Mouse (Mus musculus): ENCODE results near the gene Ddah2.

Gene Ddah2

DNA sequence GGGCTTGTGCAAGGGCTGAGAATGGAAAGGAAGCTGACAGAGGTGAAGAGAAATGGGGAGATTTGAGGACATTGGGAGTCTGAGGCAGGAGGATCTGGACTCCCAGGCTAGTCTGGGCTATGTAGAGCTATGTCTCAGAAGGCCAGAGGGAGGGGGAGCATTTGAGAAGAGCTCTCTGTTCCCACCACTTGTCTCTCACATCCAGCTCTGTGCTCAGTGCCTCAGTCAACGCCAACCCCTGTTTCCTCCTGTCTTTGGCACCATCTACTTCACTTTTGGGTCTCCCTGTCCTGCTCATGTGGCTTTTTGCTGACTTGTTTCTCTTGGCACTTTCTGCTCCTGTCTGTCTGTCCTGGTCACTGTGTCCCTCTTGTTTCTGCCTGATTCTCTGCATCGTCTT, 18.4 kb downstream of the Ddah2 start:
- in situ Hi-C loops (cut with MboI; ENCODE audit: low sequenced_read_pairs): no loop called here

DNA sequence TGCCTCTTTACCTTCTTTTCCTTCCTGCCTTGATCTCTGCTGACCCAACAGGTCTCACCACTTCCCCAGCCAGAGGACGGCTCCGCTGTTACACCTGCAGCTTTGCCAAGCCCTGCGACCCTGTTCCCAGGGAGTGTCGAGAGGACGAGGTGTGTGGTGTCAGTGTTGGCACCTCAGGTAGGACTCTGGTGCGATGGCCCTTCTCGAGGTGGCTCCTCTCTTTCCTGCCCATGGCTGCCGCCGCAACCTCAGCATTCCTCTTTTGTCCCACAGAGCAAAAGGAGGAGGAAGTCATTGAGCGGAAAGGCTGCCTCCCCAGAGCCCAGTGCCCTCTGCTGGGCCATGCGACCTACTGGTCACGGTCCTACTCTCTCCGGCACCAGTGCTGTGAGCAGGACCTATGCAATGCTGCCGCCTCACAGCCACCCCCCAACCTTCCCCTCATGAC, 19.0 kb downstream of the Ddah2 start, which contains the start of gene Ly6g6d:
TSS of gene Ly6g6d (minus strand) at position 280 of the 448 bp plus-strand sequence.
- in situ Hi-C loops (cut with MboI; ENCODE audit: low sequenced_read_pairs): no loop called here

DNA sequence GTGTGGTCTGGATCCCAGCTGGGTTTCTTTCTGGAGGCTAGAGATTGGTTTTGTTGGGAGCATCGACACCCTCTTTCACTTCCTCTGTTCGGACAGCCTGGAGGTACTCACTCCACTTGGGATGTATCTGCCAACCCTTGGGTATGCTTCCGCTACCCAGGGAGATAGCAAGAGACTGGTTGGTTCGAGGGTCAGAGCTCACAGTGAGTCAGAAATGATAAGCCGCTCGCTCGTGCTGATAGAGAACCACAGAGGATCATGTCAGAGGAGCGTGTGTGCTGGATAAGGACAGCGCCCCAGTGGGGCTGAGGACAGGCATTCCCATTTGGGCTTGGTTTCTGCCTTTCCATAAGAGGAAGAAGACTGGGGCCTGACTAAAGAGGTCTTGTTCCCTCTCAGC, 20.9 kb downstream of the Ddah2 start:
- in situ Hi-C loops (cut with MboI; ENCODE audit: low sequenced_read_pairs): no loop called here

DNA sequence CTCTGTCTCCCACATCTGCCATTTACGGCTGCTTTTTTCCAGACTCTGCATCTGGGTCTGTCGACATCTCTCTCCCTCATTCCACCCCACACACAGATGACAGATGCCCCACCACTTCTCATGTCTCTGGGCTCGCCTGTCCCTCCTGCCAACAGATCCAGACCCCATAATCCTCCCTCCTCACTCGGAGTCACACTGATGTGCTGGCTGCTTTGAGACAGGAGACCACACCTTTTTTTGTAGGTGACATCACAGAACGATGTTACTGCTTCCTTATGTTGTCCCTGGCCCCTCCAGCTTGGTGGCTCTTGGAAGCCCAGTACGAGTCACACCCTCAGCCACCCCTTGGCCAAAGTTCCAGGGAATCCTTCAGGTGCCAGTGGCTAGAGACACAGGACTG, 21.4 kb downstream of the Ddah2 start:
- in situ Hi-C loops (cut with MboI; ENCODE audit: low sequenced_read_pairs): no loop called here

DNA sequence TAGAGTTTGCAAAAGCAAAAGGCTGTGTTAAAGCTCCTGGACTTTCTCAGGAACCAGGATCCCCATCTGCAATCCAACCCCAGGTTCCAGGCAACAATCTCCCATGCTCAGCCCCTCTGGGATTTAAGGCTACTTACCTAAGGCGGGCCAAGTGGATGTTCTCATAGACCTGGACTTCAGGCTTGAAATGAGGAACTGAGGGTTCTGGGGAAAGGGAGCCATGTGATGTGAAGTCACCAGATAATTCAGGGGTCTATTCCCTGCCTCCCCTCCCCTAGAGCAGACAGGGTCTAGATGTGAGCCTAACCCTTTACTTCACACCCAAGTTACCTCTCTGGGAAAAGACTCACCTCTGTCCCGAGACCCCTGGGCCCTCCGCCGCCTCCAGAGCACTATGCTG, 21.9 kb downstream of the Ddah2 start:
- in situ Hi-C loops (cut with MboI; ENCODE audit: low sequenced_read_pairs): no loop called here

DNA sequence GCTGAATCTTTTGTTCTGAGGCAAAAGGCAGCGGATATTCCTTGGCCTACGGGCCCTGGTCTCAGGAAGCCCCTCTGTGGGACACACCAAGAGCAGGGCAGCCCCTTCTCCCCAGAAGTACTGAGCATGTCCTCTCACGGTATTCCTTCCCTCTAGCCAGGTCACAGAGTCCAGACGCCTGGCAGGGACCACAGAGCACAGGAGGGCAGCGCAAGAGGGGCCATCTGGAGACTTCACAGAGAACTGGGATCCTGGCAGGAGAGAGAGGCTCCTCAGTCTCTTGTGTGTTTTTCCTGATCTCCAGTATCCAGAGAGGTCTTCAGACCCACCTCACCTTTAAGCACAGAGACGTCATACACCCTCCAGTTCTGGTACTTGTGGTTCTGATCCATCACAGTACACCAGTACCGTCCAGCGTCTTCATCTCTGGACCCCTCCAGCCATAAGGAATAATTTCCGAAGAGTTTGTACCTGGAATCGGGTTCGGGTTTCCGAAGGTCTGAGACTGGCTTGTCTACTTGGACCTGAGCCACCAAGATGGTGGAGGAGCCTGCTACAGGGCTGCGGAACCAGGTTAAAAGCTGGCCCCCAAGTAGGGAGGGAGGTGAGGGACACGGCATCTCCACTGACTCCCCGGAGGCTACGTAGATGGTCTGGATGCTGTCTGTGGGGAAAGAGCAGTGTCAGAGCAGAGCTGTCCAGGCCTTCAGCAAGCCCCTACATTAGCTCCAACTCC, 24.2 kb downstream of the Ddah2 start:
- in situ Hi-C loops (cut with MboI; ENCODE audit: low sequenced_read_pairs): no loop called here

DNA sequence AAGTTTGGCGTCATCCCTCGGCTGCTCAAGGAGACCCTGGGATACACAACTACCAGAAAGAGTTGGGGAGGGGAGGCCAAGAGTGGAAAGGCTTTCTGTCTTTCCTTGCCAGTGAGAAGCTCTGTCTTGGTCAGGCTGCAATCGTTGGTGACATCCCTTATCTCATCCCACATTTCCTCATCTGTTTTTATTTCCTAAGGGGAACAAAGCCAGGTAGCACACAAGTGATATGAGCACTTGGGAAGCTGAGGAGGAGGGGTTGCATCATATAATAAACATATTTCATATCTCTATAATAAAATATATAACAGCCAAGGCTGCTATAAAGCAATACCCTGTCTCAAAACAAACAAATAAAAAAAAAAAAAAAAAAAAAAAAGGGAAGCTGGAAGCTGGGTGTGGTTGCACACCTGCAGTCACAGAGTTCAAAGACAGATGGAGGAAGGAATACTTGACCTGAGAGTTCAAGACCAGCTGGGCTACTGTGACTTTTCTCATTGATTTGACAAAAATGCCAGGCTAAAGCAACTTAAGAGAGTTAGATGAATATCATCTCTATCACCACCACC, 25.2 kb downstream of the Ddah2 start:
- in situ Hi-C loops (cut with MboI; ENCODE audit: low sequenced_read_pairs): no loop called here

DNA sequence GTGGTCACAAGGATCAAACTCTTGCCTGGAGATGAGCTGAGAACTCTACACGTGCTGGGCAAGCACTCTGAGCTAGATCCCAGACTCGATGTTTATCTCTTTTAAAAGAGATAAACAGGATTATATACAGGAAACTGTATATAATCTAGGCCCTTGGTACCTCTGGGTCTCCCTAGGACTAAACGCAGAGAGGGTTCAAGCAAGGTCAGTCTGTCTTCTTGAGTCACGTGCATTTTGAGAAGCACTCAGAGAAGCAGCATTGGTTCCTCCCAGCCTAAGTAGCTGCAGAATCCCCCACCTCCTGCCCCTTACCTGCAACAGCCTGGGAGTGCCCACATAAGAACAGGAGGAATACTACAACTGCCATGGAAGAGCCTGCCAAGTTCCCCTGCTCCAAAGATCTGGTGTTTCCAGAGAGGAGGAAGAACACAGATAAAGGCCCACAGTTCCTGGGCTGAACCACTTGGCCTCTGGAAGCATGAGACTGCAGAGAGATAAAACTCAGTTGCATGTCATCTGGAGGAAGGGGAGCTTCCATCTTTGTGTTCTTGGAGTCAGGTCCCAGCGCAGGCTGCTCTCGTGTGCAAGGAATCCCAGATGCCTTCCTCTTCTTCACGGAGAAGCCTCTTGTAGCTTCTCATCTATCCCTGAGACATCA, 26.5 kb downstream of the Ddah2 start, which contains the start of gene Ly6g6f:
TSS of gene Ly6g6f (minus strand) at position 403 of the 658 bp plus-strand sequence.
- in situ Hi-C loops (cut with MboI; ENCODE audit: low sequenced_read_pairs): no loop called here

DNA sequence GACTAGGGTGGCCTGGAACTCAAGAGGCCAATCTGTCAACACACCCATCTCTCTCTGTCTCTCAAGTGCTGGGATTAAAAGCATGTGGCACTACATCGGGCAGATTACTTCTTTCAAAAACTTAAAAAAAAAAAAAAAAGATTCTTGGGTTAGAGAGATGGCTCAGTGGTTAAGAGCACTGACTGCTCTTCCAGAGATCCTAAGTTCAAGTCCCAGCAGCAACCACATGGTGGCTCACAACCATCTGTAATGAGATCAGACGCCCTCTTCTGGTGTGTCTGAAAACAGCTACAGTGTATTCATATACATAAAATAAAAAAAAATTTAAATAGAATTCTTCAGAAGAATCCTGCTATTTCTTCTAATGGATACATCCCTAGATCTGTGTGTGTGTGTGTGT, 29.3 kb downstream of the Ddah2 start:
- in situ Hi-C loops (cut with MboI; ENCODE audit: low sequenced_read_pairs): no loop called here

DNA sequence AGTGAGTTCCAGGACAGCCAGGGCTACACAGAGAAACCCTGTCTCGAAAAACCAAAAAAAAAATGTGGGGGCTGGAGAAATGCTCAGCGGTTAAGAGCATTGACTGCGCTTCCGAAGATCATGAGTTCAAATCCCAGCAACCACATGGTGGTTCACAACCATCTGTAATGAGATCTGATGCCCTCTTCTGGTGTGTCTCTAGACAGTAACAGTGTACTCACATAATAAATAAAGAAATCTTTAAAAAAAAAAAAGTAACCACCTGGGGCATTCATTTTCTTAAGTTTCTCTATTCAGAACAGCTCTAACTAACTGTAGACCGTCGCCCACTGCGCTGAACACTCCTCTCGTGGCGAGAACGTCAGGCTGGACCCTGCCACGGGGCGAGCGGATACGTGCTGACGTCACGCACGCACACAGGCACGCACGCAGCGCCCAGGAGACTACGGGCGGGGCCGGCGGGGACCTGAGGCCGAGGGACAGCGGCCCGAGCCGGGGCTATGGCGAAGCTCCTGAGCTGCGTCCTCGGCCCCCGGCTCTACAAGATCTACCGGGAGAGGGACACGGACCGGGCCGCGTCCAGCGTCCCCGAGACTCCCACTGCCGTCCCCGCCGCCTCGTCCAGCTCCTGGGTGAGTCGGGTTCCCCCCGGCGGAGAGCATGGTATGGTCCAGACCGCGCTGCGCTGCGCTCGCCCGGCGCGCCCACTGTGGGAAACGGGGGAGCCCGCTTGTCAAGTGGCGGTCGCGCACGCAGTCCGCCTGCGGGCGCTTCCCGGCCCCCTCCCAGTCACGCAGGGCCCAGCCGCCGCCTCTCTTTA, 30.2 kb downstream of the Ddah2 start, which contains the start of gene Abhd16a:
TSS of gene Abhd16a (plus strand) at position 439 of the 820 bp plus-strand sequence.
- in situ Hi-C loops (cut with MboI; ENCODE audit: low sequenced_read_pairs): no loop called here

DNA sequence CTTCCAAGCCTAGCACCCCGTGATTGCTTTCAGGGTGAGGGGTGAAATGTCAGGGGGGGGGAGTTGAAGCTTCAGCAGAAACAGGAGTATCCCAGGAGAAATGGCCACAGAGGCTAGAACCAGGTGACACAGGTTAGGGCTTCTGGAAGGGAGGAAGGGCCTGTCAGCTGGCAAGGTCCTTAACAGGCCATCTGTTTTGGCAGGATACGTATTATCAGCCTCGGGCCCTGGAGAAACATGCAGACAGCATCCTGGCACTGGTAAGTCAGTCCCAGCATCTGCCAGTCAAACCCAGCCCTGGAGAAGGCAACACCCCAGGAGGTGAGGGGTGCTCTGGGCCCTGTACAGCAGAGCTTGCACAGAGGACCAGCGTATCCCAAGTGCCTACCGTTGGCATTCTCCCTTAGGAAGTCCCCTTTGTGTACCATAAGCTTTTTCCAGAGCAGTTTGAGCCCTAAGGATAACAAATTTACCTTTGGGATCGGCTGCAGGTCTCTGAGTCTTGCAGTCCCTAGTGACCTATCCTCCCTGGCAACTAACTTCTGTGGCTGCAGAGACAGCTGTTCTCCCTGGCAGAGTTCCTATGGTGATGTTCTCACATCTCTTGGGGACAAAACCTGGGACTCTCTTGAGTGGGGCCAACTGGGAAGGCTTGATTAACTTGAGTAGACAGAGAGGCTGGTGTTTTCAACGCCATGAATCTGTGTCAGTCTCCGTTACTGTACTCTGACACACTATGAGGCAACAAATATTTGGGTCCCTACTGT, 31.5 kb downstream of the Ddah2 start:
- in situ Hi-C loops (cut with MboI; ENCODE audit: low sequenced_read_pairs): no loop called here

DNA sequence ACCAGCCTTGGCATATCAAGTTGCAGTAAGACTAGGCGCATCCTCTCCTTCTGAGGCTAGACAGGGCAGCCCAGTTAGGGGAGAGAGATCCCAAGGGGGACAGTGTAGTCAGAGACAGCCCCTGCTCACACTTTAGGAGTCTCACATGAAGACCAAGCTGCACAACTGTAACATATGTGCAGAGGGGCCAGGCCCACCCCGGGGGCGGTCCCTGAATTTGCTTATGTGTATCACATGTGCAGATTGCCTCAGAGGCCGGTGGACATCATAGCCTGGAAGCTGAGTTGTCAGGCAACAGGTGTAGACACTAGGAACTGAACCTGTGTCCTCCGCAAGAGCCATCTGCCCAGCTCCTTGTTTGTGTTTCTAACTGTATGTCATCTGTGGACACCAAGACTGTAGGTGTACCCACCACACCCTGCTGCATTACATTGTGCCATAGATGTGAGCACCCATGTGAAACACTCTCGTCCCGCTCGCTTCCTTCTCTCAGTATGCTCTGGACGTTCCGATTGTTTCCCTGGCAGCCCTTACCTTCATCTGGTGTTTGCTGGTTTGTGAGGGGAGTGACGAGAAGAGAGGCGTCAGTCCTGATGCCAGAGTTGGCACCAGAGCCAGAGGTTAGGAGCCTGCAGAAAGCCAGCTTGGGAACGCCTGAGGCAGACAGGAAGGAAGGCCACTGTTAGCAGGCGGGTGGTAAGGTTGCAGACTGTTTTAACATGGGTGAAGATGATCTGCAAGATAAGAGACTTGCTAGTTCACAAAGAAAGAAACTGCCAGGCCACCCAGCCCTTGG, 33.8 kb downstream of the Ddah2 start:
- in situ Hi-C loops (cut with MboI; ENCODE audit: low sequenced_read_pairs): no loop called here

DNA sequence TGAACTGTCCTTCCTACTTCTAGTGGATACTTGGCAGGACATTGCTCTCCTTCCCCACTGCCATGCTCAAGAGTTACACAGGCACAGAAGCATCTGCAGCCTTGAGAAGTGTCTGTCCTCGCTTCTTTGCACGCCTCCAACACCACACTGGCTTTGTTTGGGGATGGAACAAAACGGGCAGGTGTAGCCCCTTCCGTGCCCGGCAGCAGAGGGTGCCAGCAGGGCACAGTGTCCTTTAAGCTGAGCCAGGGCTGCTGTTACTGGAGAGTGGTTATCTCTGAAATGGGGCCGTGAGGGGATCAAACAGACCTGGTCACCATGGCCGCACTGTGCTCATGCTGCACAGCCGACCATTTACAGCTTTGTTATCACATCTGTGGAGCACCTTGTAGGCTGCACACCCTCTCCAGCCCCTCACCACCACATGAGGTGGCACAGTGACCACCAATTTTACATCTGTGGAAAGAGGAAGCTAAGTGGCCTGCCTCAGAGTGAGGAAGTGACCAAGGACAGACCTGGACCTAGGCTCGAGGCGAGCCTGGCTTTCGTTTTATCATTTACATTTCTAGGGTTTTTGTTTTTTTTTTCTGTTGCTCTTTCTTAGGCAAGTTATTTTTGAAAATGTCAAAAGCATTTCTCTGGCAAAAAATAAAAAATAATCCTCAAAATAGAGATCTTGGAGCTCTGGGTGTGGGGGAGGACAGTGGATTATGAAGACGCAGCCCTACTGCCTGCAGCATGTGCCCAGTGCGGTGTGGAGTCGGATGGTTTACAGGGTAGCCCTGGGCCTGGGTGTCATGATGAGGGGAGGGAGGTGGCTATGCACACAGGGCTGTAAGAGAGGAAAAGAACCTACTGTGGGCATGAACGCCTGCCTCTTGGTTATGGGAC, 35.9 kb downstream of the Ddah2 start:
- in situ Hi-C loops (cut with MboI; ENCODE audit: low sequenced_read_pairs): no loop called here

DNA sequence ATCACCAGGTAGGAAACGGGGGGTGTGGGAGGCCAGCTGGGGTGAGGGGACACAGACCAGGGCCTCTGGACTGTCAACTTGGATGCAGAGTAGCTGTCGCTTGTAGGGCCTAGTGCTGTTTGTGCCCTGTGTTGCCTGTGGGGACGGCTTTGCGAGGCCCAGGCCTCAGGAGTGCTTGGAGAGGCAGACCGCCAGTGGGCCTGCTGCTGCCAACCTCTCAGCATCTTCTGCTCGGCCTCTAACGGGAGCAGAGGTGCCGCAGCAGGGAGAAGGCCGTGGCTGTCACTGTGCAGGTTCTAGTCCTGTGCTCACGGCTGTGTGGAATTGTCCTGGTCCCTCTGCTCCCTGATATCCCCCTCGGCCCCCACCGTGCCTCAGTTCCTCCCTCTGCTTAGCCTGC, 37.8 kb downstream of the Ddah2 start:
- in situ Hi-C loops (cut with MboI; ENCODE audit: low sequenced_read_pairs): no loop called here

DNA sequence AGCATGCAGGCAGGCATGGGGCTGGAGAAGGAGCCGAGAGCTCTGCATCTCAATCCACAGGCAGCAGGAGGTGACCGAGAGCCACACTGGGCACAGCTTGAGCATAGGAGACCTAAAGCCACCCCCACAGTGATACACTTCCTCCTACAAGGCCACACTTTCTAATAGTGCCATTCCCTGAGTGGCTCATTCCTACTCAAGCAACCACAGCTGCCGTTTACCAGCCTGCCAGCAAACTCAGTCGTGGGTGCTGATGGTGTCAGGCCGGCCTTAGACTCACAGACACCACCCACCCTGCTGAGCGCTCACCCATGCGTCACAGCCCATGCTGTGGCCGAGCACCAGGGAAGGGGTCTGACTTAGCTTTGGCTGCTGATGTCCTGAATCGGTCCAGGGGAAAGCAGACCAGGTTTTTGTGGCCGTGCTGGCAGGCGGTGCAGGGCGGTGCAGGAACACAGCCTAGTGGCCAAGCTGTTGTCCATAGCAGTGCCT, 38.4 kb downstream of the Ddah2 start:
- in situ Hi-C loops (cut with MboI; ENCODE audit: low sequenced_read_pairs): no loop called here

DNA sequence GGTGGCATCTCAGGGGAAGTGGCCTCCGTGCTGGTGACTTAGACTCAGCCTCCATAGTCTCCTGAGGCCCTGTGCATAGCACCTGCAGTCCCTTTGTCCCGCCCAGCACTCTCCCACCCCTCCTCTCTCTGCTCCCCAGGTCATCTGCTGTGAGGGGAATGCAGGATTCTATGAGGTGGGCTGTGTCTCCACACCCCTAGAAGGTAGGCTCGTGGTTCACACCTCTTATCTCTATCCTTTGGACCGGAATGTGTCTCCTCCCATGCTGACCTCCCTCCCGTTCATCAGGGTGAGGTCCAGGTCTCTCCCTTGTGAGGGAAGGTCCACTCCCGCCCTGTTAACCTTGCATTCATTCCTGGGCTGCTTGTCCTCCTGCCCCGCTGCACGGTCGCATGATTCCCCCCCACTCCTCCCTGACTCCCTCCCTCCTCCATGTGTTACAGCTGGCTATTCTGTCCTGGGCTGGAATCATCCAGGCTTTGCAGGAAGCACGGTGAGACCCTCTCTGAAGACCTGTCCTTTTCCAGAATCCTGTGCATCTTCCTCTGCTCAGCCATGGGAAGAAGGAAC, 41.4 kb downstream of the Ddah2 start:
- in situ Hi-C loops (cut with MboI; ENCODE audit: low sequenced_read_pairs): no loop called here

DNA sequence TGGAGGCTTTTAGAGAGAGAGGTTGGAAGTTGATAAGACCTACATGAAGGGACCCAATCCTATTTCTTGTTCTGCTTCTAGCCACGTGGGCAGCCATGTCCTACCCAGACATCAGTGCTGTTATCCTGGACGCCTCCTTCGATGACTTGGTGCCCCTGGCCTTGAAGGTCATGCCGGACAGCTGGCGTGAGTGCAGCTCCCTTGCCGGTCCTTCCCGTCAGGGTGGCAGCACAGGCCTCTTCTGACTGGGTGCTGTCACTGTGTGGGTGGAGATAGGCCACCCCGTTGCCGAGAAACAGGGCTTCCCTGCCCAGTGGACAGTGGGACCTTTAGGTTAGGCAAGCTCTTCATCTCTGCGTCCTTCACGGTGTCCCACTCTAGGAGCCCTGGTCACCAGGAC, 42.3 kb downstream of the Ddah2 start:
- in situ Hi-C loops (cut with MboI; ENCODE audit: low sequenced_read_pairs): no loop called here

DNA sequence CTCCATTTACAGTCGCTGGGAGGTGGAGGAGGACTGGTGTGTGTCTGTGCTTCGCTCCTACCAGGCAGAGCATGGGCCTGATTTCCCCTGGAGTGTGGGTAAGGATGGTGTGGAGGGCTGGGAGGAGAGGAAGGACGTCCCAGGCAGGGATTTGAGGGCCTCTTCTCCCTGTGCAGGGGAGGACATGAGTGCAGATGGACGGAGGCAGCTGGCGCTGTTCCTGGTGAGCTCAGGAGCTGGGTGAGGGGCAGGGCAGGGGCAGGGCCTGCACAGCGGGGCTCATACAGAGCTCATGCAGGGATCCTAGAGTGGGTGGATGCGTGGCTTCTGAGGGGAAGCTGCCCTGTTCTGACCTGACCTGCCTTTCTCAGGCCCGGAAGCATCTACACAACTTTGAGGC, 43.5 kb downstream of the Ddah2 start:
- in situ Hi-C loops (cut with MboI; ENCODE audit: low sequenced_read_pairs): no loop called here
